12 mouse cellular contexts compared by ENCODE assay signal in the genomic region with DNA sequence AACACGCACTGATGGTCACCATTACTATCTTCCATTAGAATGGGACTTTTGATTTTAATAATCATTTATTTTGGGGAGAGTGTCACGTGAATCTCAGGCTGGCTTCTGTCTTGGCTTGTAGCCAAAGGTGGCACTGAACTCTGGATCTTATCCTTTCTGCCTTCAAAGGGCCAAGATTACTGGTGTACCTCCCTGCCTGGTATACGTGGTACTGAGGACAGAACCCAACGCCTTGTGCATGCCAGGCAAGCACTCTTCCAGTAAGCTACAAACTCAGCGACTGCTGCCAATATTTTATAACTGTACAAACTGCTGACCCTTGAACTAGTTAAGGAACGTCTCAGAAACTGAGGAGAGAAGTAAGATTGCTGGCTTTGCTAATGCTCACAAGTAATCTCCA.
"Had no signal": no experiment of that assay in that cellular context is flagged by ENCODE, and none has a peak within 500 bp of the region (broad histone marks: within the 10 kb centered on the region; RNA-seq: fewer than 3 reads in every experiment).

No protein-coding gene starts in this region.

- H3K4me3 ChIP-seq: limb, embryonic 12.5 days; liver, embryonic 13.5 days; lung, embryonic 15.5 days; midbrain, embryonic 12.5 days; neural tube, embryonic 13.5 days had no signal

- DNase-seq: layer of hippocampus, adult 9-11 months; layer of hippocampus, postnatal 36 days; liver; liver, embryonic 13.5 days; liver, postnatal 0 days; retina, postnatal 1 day; right cerebral cortex, postnatal 4 days; thymus, postnatal 4 days had no signal

- H3K36me3 ChIP-seq: liver, embryonic 13.5 days; lung, embryonic 15.5 days; midbrain, embryonic 12.5 days; neural tube, embryonic 13.5 days had no signal

- H3K27me3 ChIP-seq: limb, embryonic 12.5 days; liver, embryonic 13.5 days; lung, embryonic 15.5 days; midbrain, embryonic 12.5 days; neural tube, embryonic 13.5 days had no signal

- H3K27ac ChIP-seq: limb, embryonic 12.5 days; liver, embryonic 13.5 days; lung, embryonic 15.5 days; midbrain, embryonic 12.5 days; neural tube, embryonic 13.5 days had no signal
